Mouse (Mus musculus) central nervous system, embryonic 14 days (tissue): ENCODE data around the gene Srp54c. TPM values are rescaled to one million over a fixed set of nuclear protein-coding genes. Genes with fewer than 3 reads are reported as not detected.

Experiments
- polyA plus RNA-seq: library from polyadenylated mRNA; depleted of rRNA; stranded (reverse); fragments of >200 nt; gene quantifications from 2 replicates; pipeline ENCODE4 v1.2.3, GENCODE M21; 2012; rRNA removed

Srp54c gene
- polyA plus RNA-seq, result 54.0 and 56.2 TPM in 2 replicates

DNA sequence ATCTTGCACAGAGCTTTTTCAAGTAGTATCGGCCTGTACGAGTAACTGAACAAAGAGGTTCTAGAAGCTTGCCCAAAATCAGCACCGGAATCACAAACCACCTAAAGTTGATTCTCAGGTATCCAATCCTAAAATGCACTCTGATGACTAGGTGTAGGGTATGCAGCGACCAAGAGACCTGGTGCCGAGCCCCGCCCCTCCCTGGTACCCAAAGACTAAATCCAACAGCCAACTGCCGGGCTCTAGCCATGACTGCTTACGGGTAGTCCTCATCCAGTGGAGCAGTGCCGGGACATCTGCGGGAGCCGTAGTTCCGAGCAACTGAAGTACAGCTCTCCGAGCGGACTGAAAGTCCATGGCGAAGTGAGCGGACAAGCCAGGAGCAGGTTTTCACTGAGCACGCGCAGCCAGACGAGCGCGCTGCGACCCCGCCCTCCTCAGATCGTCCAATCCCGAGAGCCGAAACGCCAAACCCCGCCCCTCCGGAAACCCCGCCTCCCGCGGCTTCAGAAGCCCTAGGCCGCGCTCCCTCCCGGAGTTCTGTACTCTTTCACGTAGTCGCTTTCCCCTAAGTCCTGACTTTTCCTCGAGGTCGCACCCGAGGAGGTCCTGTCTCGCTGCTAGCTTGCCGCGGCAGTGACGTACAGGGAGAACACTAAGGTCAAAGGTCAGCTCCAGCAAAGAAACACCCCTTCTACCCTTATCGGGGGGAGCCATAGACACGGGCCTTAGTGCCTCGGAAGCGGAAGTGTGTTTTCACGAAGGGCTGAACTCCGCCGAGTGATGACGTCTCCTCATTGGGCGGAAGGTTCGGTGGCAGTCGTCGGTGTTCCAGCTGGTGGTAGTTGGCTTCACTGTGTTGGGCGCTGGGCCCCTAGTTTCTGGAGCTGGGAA, at the start of gene Srp54c:
Srp54c (plus strand) TSS at position 543 of the 894 bp plus-strand sequence.

DNA sequence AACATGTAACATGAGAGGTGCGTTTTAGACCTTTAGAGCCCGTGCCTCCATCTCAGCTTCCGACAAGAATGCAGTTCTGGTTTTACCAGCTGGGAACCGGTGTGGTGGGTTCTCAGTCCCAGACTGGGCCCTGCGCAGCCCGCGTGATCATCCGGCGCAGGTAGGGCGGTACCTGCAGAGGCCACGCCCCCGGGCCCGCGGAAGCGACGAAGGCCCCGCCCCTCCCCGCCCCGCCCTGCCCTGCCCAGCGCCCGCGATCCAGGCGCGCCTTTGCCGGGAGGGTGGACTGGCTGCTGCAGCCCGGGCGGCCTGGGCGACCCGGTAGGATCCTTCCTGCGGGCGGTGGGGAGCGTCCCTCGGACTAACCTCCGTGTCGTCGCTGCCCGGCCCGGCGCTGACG, 30.7 kb upstream of the Srp54c start, which contains the start of gene 1700047I17Rik2:
1700047I17Rik2 (plus strand) TSS at position 287 of the 400 bp plus-strand sequence.

DNA sequence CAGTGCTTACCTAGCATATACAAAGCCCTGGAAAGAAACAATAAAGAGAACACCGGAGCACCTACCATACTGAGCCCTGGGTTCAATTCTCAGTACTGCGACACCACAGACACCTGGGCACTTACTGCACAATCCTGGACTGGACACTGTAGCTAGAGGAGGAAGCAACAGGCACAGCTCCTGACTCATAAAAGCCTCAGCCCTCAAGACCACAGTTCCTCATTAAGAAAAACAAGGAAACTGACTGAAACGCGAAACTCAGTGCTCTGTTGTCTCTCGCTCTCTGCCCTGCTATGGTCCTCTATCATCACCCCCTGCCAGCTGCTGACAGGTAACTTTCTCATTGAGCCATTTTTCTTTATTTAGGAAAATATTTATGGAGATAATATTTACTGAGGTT, 69.4 kb downstream of the Srp54c start, which contains the start of gene 1110008L16Rik:
1110008L16Rik (plus strand) TSS at position 242 of the 400 bp plus-strand sequence.

DNA sequence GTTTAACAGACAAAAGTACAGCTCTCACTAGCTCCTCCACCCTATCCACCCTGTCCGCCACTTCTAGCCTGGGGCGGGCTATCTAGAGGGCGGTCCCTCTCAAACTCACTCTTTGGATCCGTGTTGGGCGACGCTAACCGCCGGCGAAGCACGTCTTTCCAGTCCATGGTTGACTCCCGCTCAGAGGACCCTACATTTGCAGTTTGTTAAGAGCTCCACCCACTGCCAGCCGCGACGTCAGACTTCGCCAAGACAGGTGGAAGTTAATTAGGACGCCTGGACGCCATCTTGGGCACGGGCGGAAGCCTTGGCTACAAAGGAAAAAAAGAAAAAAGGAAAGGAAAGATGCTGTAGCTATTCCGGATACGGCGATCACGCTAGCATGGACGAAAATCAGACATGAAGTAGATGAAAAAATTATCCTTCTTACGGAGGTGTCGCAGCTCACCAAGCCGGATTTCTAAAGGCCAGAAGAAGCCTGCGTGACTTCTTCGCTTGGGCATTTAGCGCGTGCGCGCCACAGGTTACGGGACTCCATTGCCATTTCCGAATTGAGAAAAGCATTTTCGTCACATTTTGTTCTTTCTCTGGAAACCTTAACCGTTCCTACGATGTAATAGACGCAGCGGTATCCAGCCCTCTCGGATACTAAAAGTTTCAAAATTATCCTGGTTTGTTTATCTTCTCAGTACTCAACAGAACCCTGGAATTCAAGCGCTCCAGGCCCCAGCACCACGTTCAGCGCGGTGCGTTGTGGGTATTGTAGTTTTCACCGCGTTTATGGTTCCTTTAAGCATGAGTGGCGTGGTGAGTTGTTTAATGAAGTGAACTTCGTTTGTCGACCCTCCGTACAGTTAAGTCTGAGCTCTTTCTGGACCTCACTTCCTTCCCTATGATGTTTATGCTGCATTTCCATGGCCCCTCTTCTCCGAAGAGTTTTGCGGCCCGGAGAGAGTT, 72.8 kb downstream of the Srp54c start, which contains the start of gene Ppp2r3c:
Ppp2r3c (minus strand) TSS at position 514 of the 957 bp plus-strand sequence.

Other genes with a start within 250 kb of the Srp54c start
- not detected in 2 replicates for gene Gm20403, start 243.6 kb upstream of the Srp54c start, polyA plus RNA-seq
- gene Baz1a, start 215.8 kb upstream of the Srp54c start, polyA plus RNA-seq, result 10.0 and 13.3 TPM in 2 replicates
- gene 2700097O09Rik, start 150.1 kb upstream of the Srp54c start, polyA plus RNA-seq, result 28.9 and 29.0 TPM in 2 replicates
- gene Srp54a, start 149.9 kb upstream of the Srp54c start, polyA plus RNA-seq, result 62.9 and 65.2 TPM in 2 replicates
- gene Fam177a, start 105.7 kb upstream of the Srp54c start, polyA plus RNA-seq, result 17.6 and 19.6 TPM in 2 replicates
- 39.2 and 41.8 TPM in 2 replicates for gene Srp54b, start 75.1 kb upstream of the Srp54c start, polyA plus RNA-seq
- not detected in 2 replicates for gene 1700047I17Rik2, start 30.6 kb upstream of the Srp54c start, polyA plus RNA-seq
- gene 1110008L16Rik, start 69.4 kb downstream of the Srp54c start, polyA plus RNA-seq, result 9.6 and 9.9 TPM in 2 replicates
- 19.0 and 20.3 TPM in 2 replicates for gene Ppp2r3c, start 72.8 kb downstream of the Srp54c start, polyA plus RNA-seq
- gene Psma6, start 154.1 kb downstream of the Srp54c start, polyA plus RNA-seq, result 179 and 213 TPM in 2 replicates